Mouse (Mus musculus) erythroblast, embryonic 14.5 days (primary cell): Measurements from ENCODE around the gene Slc44a2.

Experiments used
- GATA1 ChIP-seq: IDR thresholded peaks from 2 replicates; pipeline ENCODE4 v1.6.1; 2012; ENCODE audit warnings: low read length, inconsistent platforms, mixed read lengths
- TAL1 ChIP-seq: IDR thresholded peaks from 3 replicates; pipeline ENCODE4 v1.6.1; 2012; ENCODE audit warnings: low read length, inconsistent platforms, mixed read lengths

GRCm38 (mm10) chr9:21299014-21299413 is 21.5 kb upstream of the Slc44a2 start:
- TF ChIP-seq GATA1 (no peak), TAL1 (no peak)
